Mouse (Mus musculus): ENCODE measurements around the gene Uncx. TPM values are rescaled to one million over a fixed set of nuclear protein-coding genes. Genes with fewer than 3 reads are reported as not detected.

Uncx gene
- not detected in 2 replicates for polyA plus RNA-seq (2012; rRNA removed; ENCODE audit: low replicate concordance)

DNA sequence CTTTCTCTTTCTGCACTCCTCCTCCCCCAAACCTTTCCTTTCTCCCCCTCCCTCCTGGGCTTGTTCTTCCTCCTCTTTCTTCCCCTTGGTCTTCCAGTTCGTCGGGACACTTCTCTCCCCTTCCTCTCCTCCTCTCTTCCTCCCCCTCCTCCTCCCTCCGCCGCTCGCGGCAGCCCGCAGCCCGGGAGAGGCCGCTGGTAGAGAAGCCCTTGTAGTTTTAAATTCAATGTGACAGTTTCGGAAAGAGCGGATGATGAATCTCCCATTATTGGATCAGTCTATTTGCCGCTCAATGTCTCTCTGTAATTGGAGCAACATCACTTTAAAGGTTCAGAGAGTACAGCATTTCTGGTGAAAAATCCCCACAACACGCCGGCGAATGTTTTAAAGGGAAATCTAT is at the start of gene Uncx:
Gene Uncx, plus strand, starts transcription at position 281 of the 400 bp plus-strand sequence.

Other genes starting within 250 kb of the Uncx start
- 23.1 and 40.8 TPM in 2 replicates for gene Adap1, start 217.9 kb upstream of the Uncx start, polyA plus RNA-seq (2012; rRNA removed; ENCODE audit: low replicate concordance)
- gene Cox19, start 192.1 kb upstream of the Uncx start, polyA plus RNA-seq (2012; rRNA removed; ENCODE audit: low replicate concordance): 126 and 169 TPM in 2 replicates
- 0.37 and 0.52 TPM in 2 replicates for gene Cyp2w1, start 190.9 kb upstream of the Uncx start, polyA plus RNA-seq (2012; rRNA removed; ENCODE audit: low replicate concordance)
- 63.0 and 67.3 TPM in 2 replicates for gene Gpr146, start 165.8 kb upstream of the Uncx start, polyA plus RNA-seq (2012; rRNA removed; ENCODE audit: low replicate concordance)
- gene C130050O18Rik, start 138.2 kb upstream of the Uncx start, polyA plus RNA-seq (2012; rRNA removed; ENCODE audit: low replicate concordance): 2.9 TPM in 2 replicates
- gene Gper1, start 120.3 kb upstream of the Uncx start, polyA plus RNA-seq (2012; rRNA removed; ENCODE audit: low replicate concordance): 2.6 and 2.9 TPM in 2 replicates
- 8.9 and 11.4 TPM in 2 replicates for gene 3110082I17Rik, start 83.0 kb upstream of the Uncx start, polyA plus RNA-seq (2012; rRNA removed; ENCODE audit: low replicate concordance)
- gene Zfand2a, start 58.9 kb upstream of the Uncx start, polyA plus RNA-seq (2012; rRNA removed; ENCODE audit: low replicate concordance): 9.3 and 16.1 TPM in 2 replicates
- gene Micall2, start 192.8 kb downstream of the Uncx start, polyA plus RNA-seq (2012; rRNA removed; ENCODE audit: low replicate concordance): 3.4 and 4.3 TPM in 2 replicates
- gene Ints1, start 232.2 kb downstream of the Uncx start, polyA plus RNA-seq (2012; rRNA removed; ENCODE audit: low replicate concordance): 54.7 and 86.7 TPM in 2 replicates
- gene Mafk, start 248.0 kb downstream of the Uncx start, polyA plus RNA-seq (2012; rRNA removed; ENCODE audit: low replicate concordance): 19.6 and 26.6 TPM in 2 replicates